Mouse (Mus musculus): ENCODE measurements at regions not wholly inside any gene's neighbourhood (a gene's known extent, or its start where the extent isn't known, plus 50 kb on each side); places are given as distances from the start of the nearest gene placed in this dataset.
"Not testable (repeated sequence)": the region's sequence is repeated elsewhere in the genome, so short reads cannot be mapped to it uniquely, and the experiment has no call there.

GRCm38 (mm10) chr9:94131367-94131766 is 406.5 kb downstream of the 1190002N15Rik start:
- DNase-seq (ENCODE audit: low read depth): no peak

- no peak for DNase-seq (ENCODE audit: low read depth)
Measured at GRCm38 (mm10) chr9:94116961-94117360, 420.9 kb downstream of the 1190002N15Rik start.

GRCm38 (mm10) chr9:94107701-94108100 is 430.2 kb downstream of the 1190002N15Rik start:
- DNase-seq (ENCODE audit: low read depth): not testable (repeated sequence)

GRCm38 (mm10) chr9:94104669-94105068 is 433.2 kb downstream of the 1190002N15Rik start:
- DNase-seq (ENCODE audit: low read depth): no peak

- no peak for DNase-seq (ENCODE audit: low read depth)
Measured at GRCm38 (mm10) chr9:94101958-94102357, 435.9 kb downstream of the 1190002N15Rik start.

- no peak for DNase-seq (ENCODE audit: low read depth)
Measured at GRCm38 (mm10) chr9:94094800-94095199, 443.1 kb downstream of the 1190002N15Rik start.

GRCm38 (mm10) chr9:94091658-94092225 is 446.1 kb downstream of the 1190002N15Rik start:
- no peak for DNase-seq (ENCODE audit: low read depth)

GRCm38 (mm10) chr9:94089759-94090158 is 448.1 kb downstream of the 1190002N15Rik start:
- DNase-seq (ENCODE audit: low read depth): no peak

GRCm38 (mm10) chr9:94083629-94084411 is 454.1 kb downstream of the 1190002N15Rik start:
- DNase-seq (ENCODE audit: low read depth): no peak

- DNase-seq (ENCODE audit: low read depth): no peak
Measured at GRCm38 (mm10) chr9:94074904-94075303, 463.0 kb downstream of the 1190002N15Rik start.

GRCm38 (mm10) chr9:94067121-94067520 is 470.8 kb downstream of the 1190002N15Rik start:
- no peak for DNase-seq (ENCODE audit: low read depth)

- no peak for DNase-seq (ENCODE audit: low read depth)
Measured at GRCm38 (mm10) chr9:94053229-94053628, 484.7 kb downstream of the 1190002N15Rik start.

- no peak for DNase-seq (ENCODE audit: low read depth)
Measured at GRCm38 (mm10) chr9:94047845-94048244, 490.0 kb downstream of the 1190002N15Rik start.

- DNase-seq (ENCODE audit: low read depth): no peak
Measured at GRCm38 (mm10) chr9:94045462-94046126, 492.3 kb downstream of the 1190002N15Rik start.

- no peak for DNase-seq (ENCODE audit: low read depth)
Measured at GRCm38 (mm10) chr9:94023761-94024160, 514.1 kb downstream of the 1190002N15Rik start.

- peak; percentile 20 for DNase-seq (ENCODE audit: low read depth)
Measured at GRCm38 (mm10) chr9:94021293-94021903, 516.5 kb downstream of the 1190002N15Rik start.

GRCm38 (mm10) chr9:94016747-94017487 is 521.0 kb downstream of the 1190002N15Rik start:
- no peak for DNase-seq (ENCODE audit: low read depth)

- no peak for DNase-seq (ENCODE audit: low read depth)
Measured at GRCm38 (mm10) chr9:93992216-93992615, 545.7 kb downstream of the 1190002N15Rik start.

- DNase-seq (ENCODE audit: low read depth): no peak
Measured at GRCm38 (mm10) chr9:93991141-93991540, 546.7 kb downstream of the 1190002N15Rik start.

GRCm38 (mm10) chr9:93981136-93981535 is 556.7 kb downstream of the 1190002N15Rik start:
- no peak for DNase-seq (ENCODE audit: low read depth)

GRCm38 (mm10) chr9:93969691-93970284 is 568.1 kb downstream of the 1190002N15Rik start:
- DNase-seq (ENCODE audit: low read depth): no peak
